Mouse (Mus musculus) stomach, postnatal 0 days (tissue): ENCODE data around the gene Kifc3.

Experiments
- CTCF ChIP-seq: IDR thresholded peaks from 2 replicates; pipeline ENCODE4 v1.5.1; 2016; ENCODE audit warnings: antibody characterized with exemption, low read depth, mild to moderate bottlenecking, moderate library complexity
- EP300 ChIP-seq: optimal IDR thresholded peaks from 2 replicates; pipeline ENCODE3; 2016; ENCODE audit warnings: antibody characterized with exemption

DNA sequence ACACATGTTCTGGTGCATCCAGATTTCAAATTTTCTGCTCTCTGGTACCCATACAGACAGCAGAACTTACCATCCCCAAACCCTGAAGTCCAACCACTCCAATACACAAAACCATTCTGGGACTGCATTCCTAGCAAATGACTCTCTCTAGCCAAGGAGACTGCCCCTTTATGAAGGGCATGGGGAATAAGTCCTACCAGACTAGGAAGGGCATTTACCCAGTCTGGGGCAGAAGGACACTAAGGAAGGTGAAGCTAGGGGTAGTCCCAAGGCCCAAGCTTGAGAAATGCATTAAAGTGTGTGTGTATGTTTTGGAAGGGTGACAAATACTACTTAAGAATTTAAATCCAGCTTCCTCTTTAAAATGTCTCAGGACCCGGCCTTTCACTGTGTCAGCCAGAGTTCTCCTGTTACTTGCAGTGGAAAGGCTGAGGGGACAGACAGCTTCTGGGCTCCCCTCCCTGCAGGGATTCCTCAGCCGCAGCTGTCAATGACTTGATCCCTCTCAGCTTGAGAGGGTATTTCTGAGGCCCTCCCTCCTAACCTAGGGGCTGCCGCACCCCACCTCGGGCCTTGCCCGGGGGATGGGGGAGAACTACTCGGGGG lies 61.0 kb downstream of the Kifc3 start:
- TF ChIP-seq EP300 (no peak), CTCF (no peak)
